Mouse (Mus musculus): ENCODE measurements at regions not wholly inside any gene's neighbourhood (a gene's known extent, or its start where the extent isn't known, plus 50 kb on each side); places are given as distances from the start of the nearest gene placed in this dataset.

DNA sequence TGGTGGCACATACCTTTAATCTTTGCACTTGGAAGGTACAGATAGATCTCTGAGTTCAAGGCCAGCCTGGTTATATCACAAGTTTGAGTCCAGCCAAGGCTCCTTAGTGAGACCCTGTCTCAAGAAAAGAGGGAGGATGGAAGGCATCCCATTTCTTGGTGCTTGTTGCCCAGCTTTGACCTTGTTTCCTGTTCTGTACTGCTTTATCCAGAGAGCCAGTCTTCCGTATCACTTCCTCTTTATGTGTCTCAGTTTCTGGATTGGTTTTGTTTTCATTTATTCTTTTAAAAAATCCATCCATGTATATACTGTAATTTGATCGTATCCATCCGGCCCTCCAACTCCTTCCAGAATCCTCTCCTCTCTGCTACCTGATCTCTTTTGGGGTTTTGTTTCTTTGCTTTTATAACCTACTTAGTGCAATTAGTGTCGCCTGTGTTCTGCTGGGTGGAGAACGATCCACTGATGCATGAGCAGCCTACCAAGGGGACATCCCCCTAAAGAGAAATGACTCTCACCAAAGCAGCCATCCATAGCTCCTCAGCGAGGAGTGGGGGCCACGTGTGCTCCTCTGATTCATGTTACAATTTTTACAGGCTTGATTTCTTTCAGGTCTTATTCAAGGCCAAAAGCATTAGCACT is 52.4 kb upstream of the Emcn start:
- TF ChIP-seq POLR2A (IDR thresholded peaks at IDR 0.05; ENCODE audit: low read depth, low read length) (no peak), CTCF (conservative IDR thresholded peaks at IDR 0.05; ENCODE audit: insufficient read depth, insufficient read length, low read depth, low read length) (no peak)

All from kidney, adult 2 months (tissue).